Mouse (Mus musculus) left cerebral cortex, adult 18-20 months (tissue): ENCODE data around the gene Sf3a3. TPM values are rescaled to one million over a fixed set of nuclear protein-coding genes. Genes with fewer than 3 reads are reported as not detected.
"Not testable (repeated sequence)": the region's sequence is repeated elsewhere in the genome, so short reads cannot be mapped to it uniquely, and the experiment has no call there.

ENCODE experiments used
- DNase-seq, 2 experiments: peaks; one replicate each; pipeline ENCODE4 v3.0.0; 2021 to 2022; ENCODE audit warnings: low spot score in 2 of 2, mixed read lengths in 1 of 2
- total RNA-seq, 2 experiments: library from RNA; stranded (reverse); gene quantifications; 2 replicates each; pipeline ENCODE4 v1.2.3; 2021

Sf3a3 gene
- total RNA-seq, 2 experiments from 2014 or later, result 33.9 to 42.3 TPM

DNA sequence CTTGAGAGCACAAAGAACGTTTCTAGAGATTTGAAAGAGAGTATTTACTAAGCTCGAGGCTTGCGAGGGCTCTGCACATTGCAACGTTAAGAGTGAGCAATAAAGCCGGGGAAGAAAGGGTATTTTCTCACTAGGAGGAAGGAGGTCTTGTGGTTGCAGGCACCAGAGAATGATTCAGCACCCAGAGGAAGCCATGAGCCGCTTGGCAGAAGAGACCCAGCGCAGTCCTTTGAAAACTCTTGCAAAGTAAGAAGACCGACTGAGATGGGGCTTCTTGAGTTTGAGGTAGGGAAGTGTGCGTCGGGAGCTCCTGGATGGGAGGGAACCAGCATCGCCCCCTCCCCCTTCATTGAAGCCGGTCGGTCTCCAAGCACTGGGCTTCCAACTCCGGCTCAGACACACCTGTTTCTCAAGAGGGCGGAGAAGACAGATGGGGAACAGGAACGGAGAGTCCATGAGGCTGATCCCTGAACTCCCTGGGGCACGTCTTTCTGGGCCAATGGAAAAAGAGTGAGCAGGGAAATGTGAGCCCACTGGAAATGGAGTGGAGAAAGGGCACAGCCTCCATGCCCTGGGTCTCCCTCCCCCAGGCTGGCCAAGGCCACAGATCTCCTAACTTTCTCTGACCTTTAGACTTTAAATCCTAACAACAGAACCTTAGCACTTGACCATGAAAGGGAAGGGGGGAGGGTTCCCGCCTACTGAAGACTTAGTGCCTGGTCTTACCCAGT is 18.6 kb upstream of the Sf3a3 start:
- DNase-seq, result no peak

DNA sequence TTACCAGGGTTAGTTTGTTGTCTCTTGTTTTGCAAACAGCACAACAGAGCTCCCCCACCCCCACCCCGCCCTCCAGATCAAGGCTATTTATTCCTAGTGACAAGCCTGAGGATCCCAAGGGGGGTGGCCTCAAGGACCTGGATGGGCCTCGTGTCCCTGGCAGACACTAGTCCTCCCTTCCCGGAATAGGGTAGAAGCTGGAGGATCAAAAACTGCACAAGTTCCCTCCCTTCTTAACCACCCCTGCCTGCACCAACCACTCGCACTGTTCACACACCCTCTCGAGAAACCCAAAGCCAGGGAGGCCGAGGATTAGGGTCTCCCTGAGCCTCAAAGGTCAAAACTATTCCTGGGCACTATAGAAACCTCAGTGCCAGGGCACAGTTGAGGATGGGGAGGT is 14.8 kb upstream of the Sf3a3 start:
- no peak for DNase-seq

DNA sequence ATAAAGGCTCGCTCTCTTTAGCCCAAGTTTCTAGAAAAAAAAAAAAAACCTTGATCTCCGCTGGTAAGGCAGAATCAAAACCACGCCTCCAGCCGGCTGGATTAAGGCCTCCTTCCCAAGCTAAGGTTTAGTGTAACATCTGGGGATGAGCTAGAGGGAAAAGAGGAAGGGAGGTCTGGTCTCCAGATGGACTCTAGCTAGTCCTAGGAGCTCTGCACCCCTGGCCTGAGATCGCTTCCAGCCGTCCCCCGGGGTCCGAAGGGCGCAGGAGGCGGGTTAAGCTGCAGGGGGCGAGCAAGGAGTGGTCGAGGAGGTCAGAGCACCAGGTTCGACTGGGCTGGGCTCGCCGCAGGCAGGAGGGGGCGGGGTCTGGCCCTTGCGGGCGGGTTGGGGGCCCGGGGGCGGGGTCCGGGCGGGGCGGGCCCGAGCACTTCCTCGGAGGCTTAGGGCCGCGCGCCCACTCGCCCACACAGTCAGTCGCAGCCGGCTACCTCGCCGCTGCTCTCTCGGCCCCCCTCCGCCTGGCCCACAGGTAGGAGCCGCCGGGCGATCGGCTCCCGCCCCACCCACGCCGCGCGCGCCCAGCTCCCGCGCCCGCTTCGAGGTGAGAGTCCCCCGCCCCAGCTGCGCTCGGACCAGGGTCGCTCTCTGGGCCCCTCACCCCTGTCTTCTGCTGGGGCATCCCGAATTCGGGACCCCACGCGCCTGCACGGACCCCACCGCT is 14.2 kb upstream of the Sf3a3 start, which contains the start of gene Fhl3:
Gene Fhl3 (plus strand): TSS at position 454 of the 724 bp plus-strand sequence.
- no peak for DNase-seq

DNA sequence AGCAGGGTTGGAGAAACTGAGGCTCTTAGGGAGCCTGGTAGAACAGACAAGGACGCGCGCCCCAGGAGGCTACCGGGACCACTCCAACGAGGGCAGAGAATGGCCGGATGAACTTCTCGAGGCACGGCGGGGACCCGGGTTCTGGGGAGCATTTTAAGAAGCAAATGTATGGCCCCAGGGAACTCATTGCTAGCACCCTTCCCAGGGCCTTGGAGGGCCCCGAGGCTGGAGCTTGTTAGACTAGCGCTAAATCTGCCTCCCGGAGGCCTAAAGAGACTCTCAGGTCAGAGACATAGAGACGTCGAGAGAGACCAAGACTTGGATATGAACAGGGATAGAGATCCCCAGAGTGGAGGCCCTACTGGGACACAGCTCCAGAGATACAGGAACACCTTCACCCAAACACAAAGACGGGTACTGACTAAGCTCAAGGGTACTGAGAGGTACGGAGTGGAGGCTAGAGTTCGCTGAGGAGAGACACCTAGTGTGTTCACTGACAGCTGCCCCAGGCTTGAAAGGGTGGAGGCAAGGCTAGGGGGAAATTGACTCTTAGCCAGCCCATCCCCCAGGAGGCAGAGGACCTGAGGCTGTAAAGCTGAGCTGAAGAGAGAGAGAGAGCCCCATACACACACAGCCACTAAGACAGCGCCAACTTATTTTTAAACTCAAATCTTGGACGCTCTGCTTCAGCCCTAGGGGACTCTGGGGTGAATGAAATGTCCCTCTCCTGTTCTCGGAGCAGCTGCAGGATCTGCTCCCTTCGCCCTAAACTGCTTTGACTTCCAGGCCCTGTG is 13.3 kb upstream of the Sf3a3 start:
- no peak for DNase-seq

DNA sequence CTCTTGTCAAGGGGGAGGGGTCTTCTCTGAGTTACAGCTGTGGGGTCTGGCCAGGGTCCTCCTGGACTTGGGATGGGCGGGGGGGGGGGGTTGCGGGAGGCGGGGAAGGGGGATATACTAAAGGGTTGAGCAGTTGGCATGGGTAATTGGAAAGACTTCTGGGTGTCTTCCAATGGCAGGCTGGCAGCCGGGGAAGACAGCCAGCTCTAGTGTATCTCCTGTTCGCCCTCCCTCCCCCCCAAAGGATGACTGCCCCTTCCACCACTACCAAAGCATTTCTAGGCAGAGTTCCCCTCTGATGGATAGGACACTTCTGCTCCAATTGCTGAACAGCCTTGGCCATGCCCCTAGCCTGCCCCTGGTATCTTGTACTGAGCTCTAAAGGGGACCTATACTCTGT is 12.7 kb upstream of the Sf3a3 start:
- no peak for DNase-seq

DNA sequence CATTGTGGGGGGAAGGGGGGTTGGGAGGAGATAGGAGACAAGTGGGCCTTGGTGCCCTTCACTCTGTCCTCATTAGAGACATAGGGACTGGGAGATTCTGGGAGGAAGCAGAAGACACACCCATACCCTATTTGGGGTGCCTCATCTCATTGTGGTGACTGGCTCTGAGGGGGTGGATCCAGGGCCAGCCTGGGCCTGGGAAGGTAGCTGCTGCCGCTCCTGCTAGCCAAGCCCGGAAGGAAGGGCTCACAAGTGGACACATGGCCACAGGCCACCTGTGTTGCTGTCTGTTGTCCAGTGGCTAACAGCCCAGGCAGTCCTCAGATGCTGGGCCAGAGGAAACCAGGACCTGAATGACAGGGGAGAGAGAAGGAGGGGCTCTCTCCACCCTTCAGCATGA is 11.2 kb upstream of the Sf3a3 start:
- no peak for DNase-seq

DNA sequence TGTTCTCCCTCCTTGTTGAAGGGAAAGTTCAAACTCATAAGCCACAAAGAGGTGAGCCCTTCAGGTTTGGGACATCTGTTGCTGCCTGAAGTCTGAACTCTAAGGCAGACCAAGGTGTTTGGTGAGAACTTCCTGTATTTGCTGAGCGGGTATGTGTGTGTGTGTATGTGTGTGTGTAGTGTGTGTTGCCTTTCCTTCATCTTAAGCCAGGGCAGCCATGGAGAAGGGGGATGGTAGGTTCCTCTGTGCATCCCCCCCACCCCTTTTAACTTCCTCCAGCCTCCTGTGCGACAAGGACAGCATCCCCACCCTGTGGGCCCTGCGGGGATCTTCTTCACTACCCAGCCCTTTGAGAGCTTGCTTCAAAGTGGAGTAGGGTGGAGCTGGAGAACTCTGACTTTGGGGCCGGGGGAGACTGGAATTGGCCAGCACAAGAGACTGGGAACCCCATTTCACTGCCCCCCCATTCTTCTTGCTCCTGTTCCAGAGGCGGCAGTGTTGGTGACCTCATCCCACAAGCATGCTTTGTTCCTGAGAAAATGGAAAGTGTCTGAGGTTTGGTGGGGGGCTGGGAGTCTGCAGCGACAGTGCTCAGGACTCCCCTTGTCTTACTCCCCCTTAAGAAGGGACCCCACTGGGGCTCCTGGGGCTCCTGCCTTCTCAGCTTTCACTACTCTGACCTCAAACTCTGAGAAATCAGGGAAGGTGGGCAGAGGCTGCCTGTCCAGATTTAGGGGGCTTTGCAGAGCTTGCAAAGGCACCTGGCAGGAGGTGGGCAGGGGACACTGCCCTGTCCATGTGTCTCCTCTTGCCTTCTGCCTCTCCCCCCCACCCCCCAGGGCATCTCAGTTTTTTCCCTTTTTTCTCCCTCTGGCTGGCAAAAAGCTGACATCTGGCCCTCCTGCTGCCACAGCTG is 10.4 kb upstream of the Sf3a3 start:
- no peak for DNase-seq

DNA sequence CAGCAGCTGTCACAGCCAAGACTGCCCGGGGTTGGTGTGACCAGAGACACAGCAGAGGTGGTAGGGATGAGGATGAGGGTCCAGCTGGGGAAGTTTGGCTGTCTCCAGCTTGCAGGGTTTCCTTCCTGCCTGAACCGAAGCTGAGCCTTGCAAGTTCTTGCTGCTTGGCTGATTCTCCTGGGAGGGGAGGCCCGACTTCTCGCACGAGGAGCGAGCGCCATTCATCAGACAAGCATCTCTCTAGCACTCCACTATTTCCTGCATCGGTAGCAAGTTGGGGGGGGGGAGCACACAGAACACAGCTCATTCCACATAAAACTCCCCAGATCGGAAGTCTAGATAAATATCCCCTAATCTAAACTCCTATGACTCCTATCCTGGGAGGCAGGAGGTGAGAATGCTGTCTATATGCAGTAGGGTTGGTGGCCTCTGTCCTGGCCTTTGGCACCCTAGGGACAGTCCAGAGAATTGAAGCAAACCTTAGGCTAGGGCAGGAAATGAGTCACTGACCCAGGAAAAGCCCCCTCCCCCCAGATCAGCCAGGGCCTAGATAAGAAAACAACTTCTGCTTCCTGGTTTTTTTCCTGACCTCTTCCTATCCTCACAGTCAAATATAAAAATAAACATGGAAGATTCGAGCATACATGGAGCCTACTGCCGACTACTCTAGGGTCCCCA is 9.6 kb upstream of the Sf3a3 start:
- no peak for DNase-seq

DNA sequence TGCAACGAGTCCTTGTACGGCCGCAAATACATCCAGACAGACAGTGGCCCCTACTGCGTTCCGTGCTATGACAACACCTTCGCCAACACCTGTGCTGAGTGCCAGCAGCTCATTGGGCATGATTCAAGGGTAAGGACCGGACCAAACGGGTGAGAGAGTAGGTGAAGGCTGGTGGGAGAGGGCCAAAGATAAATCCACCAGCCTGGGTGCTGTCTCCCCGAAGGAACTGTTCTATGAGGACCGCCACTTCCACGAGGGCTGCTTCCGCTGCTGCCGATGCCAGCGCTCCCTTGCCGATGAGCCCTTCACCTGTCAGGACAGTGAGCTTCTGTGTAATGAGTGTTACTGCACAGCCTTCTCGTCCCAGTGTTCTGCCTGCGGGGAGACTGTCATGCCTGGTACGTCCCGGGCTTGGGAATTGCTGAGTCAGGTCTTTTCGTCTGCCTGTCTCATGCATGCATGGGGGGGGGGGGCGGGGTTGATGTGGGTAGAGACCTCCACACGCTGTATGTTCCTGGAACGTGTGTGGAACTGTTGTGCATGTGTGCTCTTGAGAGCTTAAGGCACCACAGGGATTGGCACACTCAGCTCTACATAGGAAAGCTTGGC is 8.8 kb upstream of the Sf3a3 start:
- no peak for DNase-seq

DNA sequence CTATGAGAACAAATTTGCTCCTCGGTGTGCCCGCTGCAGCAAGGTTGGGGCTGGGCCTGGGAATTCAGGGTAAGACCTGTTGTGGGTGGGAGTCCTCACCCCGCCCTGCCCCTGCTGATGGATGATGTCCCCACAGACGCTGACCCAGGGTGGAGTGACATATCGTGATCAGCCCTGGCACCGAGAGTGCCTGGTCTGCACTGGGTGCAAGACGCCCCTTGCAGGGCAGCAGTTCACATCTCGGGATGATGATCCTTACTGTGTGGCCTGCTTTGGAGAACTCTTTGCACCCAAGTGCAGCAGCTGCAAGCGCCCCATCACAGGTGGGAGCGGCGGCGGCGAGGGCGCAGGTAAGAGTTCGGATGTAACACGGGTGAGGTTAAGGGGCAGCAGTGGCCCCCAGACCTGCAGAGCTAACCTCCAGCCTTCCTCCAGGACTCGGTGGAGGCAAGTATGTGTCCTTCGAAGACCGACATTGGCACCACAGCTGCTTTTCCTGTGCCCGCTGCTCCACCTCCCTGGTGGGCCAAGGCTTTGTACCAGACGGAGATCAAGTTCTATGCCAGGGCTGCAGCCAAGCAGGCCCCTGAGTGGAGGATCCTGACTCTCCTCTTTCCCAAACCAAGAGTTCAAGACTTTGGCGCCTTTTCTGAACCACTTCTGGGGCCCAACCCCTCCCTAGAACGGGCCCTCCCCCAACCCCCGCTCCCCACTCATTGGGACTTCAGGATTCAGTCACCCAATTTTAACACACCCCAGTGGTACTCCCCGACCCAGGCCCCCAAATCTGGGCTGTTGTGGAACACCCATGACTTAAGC is 7.0 kb upstream of the Sf3a3 start:
- DNase-seq, result not testable (repeated sequence)

DNA sequence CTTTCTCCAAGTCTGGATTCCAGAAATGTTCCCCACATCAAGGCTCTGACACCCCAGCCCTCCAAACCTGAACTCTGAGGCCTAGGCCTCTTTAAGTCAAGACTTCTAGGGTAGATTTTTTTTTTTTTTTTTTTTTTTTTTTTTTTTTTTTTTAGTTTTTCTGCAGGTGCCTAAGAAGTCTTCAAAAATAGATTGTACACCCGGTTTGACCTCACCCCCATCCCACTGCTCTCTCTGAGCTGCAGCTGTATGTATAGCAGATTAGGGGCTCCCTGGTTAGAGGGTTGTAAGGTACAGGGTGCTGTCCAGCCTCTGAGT is 6.4 kb upstream of the Sf3a3 start:
- not testable (repeated sequence) for DNase-seq

DNA sequence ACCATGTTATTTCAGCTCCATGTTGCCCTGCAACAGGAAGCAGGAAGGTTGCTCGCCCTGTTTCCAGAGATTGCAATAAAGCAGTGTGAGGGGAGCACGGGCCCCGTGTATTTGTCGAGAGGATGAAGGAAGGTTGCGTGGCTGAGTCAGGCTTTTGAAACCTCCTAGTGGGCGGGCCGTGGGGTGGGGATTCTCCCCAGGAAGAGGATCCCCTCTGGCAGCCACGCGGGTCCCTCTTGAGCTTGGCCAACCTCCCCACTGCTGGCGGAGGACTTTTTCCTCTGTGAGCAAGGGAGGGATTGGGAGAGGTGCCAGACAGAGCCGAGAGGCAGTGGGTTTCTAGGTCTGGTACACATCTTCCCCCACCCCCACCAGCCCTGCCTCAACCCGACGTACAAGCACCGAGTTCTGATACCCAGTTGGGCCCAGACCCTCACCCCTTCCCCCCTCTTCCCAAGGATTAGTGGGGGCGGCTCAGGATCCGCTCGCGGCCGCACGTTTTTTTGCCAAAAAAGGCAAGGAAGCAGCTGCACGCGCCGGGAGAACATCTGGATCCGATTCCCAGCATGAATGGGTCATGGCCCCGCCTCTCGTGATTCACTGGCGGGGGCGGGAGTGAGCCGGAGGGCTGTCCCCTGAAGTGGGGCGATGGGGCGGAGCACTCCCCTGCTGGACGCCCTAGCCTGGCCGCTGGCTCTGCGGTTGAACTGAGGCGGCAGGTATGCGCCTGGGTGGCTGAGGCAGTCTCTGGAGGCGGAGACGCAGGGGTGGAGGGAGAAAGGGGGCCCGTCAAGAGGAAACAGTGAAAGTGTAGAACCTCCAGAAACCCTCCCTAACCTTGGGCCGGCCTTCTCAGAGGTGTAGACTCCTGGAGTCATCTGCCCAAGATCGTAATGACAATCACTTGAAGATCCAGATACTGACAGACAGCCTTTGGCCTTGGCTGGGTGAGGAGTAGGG is 5.8 kb upstream of the Sf3a3 start:
- peak; percentile 65 to 69 for DNase-seq

DNA sequence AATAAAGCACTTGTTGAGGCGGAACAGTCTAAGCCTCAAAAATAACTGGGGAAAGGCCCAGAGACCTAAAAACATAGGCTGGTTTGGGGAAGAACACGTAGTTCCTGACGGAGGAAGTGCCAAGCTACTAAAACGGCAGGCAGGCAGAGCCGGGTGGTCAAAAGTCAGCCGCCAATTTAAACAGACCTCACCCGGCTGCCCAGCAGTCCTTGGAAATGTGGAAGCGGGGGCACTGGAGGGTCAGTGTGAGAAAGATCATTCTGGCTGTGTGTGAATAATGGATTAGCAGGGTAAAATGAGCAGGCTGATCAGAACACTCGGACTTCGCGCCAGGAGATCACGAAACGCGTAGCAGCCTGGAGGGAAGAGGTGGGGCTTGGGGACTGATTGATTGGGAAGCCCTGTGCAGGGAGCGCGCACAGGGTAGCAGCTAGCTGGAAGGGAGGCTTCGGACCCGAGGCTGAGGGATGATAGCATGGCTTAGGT is 4.6 kb upstream of the Sf3a3 start:
- DNase-seq, result no peak

DNA sequence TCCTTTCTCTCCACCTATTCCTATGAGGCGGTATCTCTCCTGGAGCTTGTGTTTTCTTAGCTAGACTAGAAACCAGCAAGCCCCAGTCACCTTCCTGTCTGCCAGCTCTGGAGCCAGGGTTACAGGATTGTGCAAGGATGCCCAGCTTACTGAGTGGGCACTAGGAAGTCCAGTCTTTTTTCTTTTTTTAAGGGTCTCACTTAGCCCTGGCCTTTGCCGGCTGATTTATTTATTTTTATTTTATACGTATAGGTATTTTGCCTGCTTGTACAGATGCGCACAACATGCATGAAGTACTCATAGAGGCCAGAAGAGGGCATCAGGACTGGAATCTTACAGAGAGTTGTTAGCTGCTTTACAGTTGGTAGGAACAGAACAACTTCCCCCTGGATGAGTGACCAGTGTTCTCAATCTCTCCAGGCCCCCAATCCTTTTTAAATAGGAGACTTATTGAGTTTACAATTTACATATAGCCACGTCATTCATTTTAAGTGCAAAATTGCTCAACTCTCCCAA is 3.7 kb upstream of the Sf3a3 start:
- DNase-seq, result peak in 1 of 2 experiments; percentile 52

DNA sequence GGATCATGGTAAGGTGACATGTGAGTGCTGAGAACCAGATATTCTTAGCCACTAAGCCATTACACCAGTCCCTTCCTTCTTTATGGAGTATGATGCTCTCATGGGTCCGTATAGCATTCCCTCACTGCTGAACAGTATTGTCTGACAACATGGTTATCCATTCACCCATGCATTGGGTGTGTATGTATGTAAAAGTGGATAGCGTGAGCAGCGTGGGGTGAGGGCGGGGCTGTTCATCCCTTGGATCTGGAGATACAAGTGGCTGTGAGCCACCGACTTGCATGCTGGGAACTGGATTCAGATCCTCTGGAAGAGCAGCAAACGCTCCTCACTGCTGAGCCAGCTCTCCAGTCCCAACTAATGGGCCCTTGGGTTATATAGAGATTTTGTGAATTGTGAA is 2.0 kb upstream of the Sf3a3 start:
- no peak for DNase-seq

DNA sequence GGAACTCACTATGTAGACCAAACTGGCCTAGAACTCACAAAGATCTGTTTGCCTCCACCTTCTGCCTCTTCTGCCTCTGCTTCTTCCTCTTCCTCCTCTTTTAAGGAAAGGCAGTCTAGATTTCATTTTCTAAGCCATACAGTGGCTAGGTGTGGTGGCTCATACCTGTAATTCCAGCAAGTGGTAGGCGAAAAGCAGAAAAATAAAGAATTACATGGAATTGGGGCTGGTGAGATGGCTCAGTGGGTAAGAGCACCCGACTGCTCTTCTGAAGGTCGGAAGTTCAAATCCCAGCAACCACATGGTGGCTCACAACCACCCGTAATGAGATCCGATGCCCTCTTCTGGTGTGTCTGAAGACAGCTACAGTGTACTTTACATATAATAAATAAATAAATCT is 726 bp upstream of the Sf3a3 start:
- not testable (repeated sequence) for DNase-seq

DNA sequence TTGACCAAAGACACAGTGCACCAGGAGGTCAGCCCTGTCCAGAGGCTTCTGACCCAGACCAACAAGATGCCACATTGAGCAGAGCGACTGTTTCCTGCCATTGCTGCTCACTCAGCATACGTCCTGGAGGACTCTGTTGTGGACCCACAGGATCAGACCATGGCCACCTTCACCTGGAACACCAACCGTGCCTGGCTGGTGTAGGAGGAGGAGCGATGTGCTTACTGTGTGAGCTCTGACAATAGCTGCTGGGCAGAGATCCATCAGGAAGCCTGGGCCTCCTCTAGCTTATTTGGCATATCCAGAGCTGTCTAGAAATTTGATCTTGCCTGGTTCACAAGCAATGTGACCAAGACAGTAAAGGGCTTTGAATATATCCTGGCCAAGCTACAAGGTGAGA is 4.5 kb downstream of the Sf3a3 start:
- DNase-seq, result no peak

DNA sequence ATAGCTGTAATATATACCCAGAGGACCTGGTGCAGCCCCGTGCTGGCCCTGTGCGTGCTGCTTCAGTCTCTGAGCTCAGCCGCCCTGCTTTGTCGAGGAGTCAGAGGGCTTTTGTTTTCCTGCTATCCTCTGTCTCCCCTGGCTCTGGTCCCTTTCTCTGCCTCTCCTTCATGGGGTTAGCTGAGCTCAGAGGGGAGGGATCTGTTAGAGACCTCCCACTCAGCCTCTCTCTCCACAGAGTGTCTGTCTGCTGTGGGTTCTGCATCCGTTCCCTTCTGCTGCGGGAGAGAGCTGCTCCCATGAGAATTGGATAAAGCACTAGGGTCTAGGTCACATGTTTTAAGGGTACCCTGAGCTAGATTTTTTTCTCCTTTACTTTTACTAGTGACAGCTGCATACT is 11.5 kb downstream of the Sf3a3 start:
- DNase-seq, result no peak
